Mouse (Mus musculus) lung, adult 18-20 months (tissue): ENCODE measurements around the gene Dnaic2.

Experiments used
- DNase-seq, 2 experiments: peaks; one replicate each; pipeline ENCODE4 v3.0.0; 2022; ENCODE audit warnings: mixed read lengths in 2 of 2

The Dnaic2 gene

DNA sequence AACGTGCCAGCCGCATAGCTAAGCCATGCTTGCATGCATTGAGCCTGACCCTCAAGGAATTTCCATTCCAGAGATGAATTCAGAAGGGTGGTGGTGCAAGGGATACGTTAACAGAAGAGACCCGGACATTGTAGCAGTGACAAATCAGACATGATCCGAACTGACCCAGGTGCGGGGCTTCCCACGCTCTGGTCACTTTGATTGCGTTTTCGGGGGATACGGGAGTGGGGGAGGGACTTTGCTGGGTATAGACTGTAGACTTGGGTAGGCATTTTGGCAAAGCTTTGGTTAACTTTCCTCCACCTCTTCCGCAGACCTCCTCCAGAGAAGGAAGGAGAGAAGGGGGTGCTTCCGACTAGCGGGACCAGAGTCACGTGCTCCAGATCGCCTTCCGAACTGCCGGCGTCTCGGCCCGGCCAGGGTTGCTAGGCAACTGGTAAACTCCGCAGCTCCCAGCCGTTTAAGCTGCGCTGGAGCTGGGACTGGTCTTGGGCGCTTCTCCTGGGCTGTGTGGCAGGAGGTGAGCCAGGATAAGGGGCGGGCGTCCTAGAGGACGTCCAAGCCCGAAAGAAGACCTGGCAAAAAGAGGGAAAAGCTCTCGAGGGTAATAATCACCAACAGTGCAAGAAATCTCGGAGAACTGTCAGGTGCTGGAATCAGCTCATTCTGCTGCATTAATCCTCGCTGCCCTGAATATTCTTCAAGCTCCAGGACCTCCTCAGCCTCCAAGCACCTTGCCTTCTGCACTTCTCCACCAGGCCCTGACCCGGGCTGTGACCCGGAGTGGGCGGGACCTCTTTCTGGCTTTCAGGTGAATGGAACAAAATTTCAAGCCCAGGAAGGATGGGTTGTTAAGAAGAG is at the start of gene Dnaic2:
Dnaic2 (plus strand) TSS at position 444 of the 861 bp plus-strand sequence.
- DNase-seq = peak; percentile 71 to 80

DNA sequence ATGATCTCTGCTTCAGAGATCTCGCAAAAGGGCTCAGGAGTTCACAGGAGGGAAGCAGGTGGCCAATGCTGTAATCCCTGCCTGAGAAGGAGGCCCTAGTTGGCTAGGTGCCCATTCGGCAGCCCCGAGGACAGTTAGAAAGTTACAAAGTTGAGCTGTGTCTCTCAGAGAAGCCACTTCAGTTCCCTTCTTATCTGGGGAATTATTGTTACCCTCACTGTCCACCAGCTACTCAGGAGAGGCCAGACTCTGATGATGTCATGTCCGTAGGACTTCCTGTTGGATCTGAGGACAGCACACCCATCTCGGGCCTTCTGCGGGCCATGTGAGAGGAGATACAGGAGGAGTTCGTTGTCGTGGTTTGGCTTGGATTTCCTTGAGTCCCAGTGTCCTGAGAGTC is 47.6 kb upstream of the Dnaic2 start:
- DNase-seq = peak; percentile 24 to 39

DNA sequence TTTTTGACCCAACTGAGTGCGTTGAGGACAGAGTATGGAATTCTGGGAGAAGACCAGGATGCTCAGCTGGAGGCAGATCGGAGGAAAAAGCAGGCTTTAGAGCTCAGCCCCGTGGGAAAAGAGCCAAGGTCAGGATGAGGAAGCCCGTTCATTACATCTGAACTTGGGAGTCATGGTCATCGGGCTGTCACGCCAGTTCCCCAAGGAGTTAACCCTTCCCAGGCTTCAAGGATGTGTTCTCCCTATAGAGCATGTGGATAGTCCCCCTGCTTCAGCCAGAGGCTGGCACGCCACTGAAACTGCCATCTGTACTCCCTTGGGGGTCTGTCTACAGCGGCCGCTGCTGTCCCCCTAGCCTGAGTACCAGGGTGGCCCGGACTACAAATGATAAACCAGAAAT is 46.9 kb upstream of the Dnaic2 start:
- peak in 1 of 2 experiments; percentile 5 for DNase-seq

DNA sequence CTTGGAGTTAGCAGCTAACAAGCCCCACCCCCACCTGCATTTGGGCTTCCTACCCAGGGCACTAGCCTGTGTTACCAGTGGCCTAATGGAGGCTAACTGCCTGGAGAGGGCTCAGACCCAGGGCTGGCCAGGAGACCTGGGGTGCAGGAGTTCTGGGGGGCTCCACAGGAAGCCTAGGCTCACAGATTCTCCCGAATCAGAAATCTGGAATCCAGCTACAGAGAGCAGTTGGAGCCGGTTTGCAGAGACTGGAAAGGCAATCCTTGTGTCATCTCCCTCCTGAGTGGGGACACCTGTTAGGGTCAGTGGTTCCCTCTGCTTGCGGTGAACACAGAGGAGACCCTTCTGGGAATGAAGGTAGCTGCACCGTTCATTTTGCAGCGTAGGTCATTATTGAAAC is 46.2 kb upstream of the Dnaic2 start:
- DNase-seq = no peak

DNA sequence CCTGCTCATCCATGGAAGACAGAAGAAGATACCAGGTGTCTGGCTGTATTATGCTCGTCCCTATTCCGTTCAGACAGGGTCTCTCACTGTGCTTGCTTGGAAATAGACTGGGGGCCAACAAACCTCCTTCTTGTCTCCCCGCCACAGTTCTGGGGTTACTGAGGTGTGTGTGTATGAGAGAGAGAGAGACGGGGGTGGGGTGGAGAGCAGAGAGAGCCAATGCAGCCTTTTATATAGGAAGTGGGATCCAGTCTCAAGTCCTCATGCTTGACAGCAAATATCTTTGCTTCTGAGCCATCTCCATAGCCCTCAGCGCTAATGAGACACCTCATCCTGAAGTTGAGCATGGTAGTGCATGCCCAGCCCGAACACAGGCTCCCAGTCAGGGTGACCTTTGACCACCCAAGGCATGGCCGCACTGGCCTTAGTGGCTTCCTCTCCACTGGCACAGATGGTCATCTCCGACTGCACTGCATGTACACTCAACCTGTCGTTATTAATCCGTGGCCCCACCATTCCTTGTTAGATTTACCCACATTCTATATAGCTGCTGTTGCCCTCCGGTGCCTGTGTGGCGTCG is 44.8 kb upstream of the Dnaic2 start:
- no peak for DNase-seq

DNA sequence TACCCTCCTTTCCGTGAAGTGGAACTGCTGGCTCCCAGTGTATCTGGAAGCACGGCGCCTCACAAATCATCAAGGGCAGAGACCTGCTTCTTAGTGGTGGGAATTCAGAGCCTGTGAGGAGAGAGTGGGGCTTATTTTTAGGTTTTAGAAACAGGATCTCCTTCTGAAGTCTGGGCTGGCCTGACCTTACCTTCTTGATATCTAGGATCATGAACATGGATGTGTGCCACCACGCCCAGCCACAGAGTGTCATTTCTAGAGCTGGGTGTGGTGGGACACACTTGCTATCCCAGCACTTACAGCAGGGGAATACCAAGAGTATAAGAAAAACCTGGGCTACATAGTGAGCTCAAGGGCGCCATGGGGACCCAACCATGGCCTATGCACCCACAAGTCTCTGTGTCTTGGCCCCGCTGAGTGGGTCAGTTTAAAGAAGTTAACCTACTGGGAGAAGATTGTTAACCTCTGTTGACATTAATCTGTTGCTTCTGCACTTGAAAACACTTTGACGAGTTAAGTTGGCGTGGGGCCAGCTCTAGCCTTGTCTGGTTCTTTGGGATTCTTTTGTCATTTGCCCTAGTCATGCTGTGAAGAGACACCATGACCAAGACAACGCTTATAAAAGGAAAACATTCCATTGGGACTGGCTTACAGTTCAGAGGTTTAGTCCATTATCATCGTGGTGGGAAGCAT is 44.0 kb upstream of the Dnaic2 start:
- no peak for DNase-seq

DNA sequence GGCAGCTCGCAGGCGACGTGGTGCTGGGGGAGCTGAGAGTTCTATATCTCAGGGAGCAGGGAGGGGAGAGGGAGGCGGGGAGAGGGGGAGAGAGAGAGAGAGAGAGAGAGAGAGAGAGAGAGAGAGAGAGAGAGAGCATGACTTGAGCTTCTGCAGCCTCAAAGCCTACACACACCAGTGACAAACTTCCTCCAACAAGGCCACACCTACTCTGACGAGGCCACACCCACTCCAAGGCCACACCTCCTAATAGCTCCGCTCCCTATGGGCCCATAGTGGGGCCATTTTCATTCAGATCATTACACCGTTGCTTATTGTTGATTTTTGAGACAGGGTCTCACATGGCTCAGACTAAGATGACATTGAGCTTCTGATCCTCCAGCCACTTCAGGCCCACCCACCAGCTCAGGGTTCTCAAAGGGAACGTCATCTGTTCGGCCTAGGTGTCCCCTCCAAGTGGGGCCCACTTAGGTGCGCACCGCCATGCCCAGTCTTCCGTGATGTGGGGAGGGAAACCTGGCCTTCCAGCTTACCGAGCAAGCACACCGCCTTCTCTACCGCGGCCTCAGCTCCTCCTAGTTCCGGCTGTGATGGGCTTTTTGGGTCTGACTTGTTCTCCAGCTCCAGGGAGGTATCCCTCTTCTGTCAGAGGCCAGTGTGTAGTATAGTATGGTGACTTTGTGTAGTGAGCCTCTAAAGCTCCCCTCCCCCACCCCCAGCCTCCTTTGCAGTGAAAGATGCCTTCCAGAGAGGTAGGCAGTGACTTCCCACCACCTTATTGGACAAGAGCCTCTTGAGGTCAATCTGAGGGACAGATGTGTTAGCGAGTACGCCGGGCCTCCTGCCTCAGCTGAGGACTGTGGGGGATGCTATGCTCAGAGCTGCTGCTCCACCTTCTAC is 43.2 kb upstream of the Dnaic2 start:
- no peak for DNase-seq

DNA sequence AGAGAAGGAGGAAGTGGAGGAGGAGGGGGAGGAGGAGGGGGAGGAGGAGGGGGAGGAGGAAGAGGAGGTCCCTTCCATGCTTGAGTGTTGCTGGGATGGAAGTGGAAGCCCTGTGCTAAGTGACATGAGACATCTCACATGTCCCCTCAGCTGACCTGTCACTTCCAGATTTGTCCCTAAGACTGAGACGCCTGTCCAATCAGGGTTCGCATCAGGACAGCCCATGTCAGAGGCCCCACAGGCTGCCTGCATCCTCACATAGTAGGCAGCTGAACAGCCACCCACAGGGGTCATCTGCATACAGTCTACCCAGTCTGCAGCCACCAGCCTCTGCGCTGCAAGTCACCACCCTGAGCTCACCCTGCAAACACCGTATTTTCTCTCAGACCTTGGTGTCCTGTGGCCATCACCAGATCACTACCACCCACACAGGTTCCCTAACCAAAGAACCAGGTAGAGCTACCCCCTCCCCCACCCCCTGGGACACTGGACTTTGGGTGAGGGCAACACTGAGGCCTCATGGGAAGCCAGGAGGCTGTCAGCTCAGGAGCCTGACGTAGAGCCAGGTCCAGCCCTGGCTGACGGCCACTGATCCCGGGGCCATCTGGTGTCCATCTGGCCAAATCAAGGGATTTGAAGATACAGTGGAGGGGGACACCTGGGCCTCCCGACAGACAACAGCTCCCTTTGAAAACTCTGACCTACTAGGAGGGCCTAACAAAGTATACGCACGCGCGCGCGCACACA is 42.4 kb upstream of the Dnaic2 start:
- peak; percentile 15 to 22 for DNase-seq

DNA sequence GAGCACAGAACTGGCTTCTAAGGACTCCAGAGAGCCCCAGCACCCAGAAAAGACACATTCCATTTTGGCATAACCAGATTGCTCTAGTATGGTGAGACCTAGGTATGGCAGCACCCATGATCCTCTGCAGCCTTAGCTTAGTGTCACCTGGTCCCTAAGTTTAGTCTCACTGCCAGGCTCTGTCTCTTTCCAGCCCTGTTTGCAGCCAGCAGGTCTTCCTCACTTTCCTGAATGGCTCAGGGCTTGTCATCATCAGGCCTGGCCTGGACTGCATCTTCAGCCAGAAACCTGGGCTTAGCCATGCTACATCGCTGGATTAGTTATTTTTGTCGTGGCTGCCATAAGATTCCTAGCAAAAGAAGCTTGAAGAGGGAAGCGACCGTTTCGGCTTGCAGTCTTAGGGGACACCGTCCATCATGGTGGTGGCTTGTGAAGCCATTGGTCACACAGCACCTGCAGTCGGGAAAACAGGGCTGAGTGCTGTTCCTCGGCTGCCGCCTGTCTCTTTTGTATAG is 41.6 kb upstream of the Dnaic2 start:
- DNase-seq = no peak

DNA sequence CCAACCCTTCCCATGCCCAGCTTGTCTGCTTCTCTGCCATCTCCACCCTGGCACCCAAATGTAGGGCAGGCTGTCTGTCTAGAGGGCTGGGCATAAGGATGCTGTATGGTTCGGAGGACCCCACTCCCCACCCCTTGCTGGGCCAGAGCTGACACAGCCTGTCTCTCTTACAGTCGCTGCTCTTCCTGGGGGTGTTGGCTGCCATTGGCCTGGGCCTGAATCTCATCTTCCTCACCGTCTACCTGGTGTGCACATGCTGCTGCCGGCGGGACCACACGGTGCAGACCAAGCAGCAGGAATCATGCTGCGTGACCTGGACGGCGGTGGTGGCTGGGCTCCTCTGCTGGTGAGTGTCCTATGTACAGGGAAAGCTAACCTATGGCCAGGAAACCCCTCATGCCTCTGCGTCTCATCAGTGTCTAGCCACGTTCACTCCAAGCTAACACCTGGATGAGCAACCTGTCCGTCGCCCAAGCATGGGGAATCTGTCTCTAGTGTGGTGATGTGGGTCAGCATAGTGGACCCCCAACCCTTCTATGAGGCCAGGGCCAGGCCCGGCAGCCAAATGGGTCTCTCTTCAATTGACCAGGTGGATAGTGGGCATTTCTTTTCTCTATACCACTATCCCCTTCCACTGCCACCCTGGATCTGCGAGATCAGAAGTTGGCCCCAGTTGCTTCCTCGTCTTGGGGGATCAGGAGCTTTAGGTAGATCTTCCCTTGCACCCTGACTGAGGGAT is 40.8 kb upstream of the Dnaic2 start:
- DNase-seq = no peak

DNA sequence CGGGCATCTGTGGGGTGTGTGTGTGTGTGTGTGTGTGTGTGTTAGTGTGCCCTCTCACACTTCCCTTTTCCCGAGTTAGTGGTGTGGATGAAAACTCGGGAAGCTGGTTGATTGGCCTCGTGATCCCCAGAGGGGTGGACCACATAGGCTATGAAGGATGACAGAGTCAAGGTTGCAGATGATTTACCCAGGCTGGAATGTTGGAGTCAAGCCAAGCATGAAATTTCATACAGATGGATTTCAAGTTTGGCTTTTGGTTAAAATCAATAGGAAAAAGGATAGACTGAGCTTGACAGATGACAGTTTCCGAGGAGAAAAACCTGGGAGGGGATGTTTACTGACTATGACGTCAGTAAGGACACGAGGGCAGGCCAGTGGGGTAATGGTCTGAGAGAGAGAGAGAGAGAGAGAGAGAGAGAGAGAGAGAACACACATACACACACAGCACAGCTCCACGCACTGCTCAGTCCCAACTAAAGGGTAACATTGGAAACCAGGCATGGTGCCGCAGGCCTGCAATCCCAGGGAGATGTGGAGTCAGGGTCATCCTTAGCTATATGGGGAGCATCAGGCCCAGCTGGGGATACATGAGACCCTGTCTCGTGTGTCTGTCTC is 39.5 kb upstream of the Dnaic2 start:
- no peak for DNase-seq

DNA sequence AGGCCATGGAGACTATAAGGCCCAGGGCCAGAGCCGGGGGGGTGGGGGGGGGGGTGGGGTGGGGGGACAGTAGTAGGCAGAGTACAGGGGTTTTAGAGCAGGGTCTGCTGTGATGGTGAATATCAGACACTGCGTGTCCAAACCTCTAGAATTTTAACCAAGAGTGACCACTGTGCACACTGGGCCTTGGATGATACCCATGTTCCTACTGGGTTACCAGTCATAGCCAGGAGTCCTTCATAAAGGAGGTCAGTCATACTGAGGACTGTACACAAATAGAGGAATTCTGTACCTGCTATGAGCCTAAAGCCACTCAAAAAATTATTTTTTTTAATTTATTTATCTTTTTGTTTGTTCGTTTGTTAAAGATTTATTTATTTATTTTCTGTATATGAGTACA is 38.5 kb upstream of the Dnaic2 start:
- DNase-seq = no peak

DNA sequence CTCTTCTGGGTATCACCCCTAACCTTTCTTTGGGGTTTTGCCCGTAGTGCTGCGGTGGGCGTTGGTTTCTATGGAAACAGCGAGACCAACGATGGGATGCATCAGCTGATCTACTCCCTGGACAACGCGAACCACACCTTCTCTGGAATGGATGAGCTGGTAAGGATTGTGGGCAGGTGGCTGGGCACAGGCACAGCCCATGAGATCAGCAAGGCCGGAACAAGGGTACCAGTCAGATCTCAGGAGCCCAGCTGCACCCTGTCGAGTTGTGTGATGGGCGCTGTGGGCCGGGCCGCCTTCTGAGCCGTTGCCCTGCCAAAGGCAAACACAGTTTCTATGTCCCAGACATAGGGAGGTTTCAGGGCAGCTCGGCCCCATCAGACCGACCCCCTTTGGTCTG is 37.0 kb upstream of the Dnaic2 start:
- DNase-seq = no peak

DNA sequence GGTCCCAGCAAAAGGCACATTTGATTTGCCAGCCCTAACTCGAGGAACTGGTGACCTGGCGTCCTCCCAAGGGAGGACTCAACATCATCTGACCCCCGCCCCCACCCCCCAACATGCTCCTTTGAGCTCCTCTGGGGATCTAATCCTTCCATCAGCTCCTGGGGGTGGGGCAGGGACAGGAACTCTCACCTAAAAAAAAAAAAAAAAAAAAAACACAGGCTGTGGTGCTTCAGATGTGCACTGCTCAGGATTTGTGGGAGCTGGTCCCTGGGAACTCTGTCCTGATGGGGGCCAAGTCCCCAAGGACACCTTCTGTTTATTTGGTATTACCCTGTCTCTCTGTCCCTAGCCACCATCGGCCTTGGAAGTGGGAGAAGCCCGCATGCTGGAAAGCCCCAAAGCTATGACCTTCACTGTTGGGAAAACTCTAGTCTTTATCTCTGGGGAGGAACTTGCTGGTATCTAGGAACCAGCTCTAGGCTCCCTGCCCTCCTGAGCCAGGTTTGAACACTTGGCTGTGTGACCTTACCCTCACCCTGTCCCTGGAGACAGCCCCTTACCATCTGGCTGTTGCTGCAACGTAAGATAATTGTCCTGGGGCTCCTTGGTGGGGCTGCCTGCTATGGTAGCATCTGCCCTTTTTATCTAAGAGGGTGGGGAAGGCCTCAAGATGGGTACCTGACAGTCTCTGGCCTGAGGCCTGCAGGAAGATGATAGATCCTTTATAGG is 35.6 kb upstream of the Dnaic2 start:
- DNase-seq = no peak

DNA sequence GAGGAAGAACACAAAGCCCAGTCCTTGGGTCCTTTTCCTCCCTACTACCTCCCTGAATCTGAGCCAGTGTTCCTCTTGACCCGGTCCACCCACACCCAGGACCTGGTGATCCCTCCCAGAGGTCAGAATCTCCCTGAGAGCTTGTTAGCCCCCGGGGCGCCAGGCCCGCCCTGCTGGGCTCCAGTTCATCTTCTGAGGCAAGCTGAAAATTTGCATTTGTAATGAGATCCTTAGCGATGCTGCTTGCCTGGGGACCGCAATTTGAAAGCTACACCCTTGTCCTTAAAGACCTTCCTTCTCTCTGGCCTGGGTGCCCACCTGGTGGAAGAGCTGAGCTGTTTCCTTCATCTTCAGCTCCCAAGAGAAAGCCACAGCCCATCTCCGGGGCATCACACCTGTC is 34.6 kb upstream of the Dnaic2 start:
- DNase-seq = no peak

DNA sequence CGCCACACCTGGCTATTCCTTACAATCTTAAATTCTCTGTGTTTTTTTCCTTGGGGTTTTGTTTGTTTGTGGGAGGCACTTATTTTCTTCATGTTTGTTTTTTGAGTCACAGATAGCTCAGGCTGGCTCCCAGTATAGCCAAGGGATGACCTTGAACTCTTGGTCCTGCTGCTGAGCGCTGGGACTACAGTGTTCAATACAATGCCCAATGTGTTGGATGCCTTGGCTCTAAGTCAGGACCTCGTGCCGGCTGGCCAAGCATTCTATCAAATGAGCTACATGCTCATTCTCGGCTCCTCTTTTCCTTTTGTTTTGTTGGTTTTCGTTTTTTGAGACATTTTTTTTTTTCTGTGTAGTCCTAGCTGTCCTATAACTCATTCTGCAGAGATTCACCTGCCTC is 33.8 kb upstream of the Dnaic2 start:
- DNase-seq = no peak

DNA sequence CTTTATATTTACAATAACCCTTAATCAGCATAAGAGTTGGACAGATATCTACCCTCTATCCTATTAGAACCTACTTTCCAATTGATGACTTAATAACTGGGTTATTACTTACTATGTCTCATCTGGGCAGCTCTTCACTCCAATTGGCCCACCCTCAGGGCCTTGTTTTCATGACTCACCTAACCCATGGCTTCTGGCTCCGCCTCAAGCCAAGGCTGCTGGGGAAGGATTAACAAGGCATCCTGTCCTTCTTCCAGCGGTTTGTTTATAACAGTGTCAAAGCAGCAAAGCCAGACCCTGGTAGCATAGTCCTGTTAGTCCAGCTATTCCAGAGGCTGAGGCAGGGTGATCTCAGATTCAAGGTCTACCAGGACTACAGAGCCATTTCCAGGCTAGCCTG is 32.8 kb upstream of the Dnaic2 start:
- no peak for DNase-seq

DNA sequence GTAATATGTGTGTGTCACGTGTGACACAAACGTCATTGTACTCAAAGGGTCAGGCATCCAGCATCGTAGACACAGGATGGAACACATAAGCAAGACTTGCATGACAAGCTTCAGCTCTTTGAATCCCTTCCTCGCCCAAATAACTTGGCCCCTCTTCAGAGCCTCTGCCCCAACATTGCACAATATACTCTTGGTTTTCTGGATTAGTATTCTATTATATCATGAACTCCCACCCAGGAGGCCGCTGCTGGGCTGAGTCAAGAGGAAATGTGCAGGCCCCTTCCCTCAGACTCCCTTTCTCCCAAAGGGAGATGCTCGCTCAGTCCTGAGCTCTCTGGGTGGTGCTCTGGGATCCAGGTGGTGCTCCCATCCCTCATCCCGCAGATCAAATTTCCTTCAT is 28.7 kb upstream of the Dnaic2 start:
- no peak for DNase-seq

DNA sequence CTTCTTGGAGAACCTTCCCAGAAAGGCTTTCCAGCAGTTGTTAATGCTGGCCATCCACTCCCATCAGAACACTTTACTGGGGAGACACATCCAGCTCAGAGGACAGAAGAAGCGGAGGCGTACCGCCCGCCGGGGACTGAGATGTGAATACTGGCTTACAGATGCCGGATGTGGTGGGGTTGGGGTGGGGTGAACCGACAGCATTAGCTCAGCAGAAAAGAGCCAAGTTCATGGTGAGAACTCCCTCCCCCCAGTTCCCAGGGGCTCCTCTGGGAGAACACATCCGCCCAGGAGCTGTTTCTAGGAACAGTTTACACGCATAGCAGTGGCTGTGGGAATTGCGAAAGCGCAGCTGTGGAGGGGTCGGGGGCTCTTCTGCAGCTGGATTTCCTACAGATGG is 27.7 kb upstream of the Dnaic2 start:
- DNase-seq = peak; percentile 40
